Comparison of ENCODE assay signal across 8 mouse cellular contexts in genomic region chr14:31017854-31018253, GRCm38 (mm10). TPM values are rescaled to one million over a fixed set of nuclear protein-coding genes. Genes with fewer than 3 reads are reported as not detected.
DNase-seq lines count a peak whose midpoint lies in the region; ATAC-seq and TF ChIP-seq lines count a peak whose summit lies in the region.

No protein-coding gene starts in this region.

- H3K4me2 ChIP-seq in embryonic facial prominence, embryonic 15.5 days (replicated peaks): peak overlapping the region; percentile 72
- peak overlapping the region; percentile 75 for H3K4me2 ChIP-seq in intestine, embryonic 16.5 days (ENCODE audit: low read depth, low read length)
- peak overlapping the region; percentile 83 for H3K4me2 ChIP-seq in midbrain, embryonic 12.5 days (replicated peaks)

- peaks cover 21 to 23% of the 10 kb centered on the region in 2 experiments for H3K4me1 ChIP-seq in MEL (ENCODE audit: control insufficient read depth in 1 of 2, insufficient read depth in 2 of 2, low read length in 2 of 2)
- peaks cover 20% of the 10 kb centered on the region for H3K4me1 ChIP-seq in embryonic facial prominence, embryonic 15.5 days
- peaks cover 21% of the 10 kb centered on the region for H3K4me1 ChIP-seq in intestine, embryonic 16.5 days (ENCODE audit: control insufficient read depth, insufficient read depth, low read length)
- H3K4me1 ChIP-seq in midbrain, embryonic 12.5 days: peaks cover 31% of the 10 kb centered on the region

- 0% methylated on average over 2 of the region's 2 CpGs for WGBS in embryonic facial prominence, embryonic 15.5 days
- WGBS in intestine, embryonic 16.5 days: 1% methylated on average over 2 of the region's 2 CpGs
- 0% methylated on average over 2 of the region's 2 CpGs for WGBS in midbrain, embryonic 12.5 days

- H3K27me3 ChIP-seq in MEL (ENCODE audit: control insufficient read depth in 1 of 2, insufficient read depth in 2 of 2, low read length in 2 of 2): no peaks in the 10 kb centered on the region
- H3K27me3 ChIP-seq in embryonic facial prominence, embryonic 15.5 days: no peaks in the 10 kb centered on the region
- H3K27me3 ChIP-seq in intestine, embryonic 16.5 days (replicated peaks; ENCODE audit: control insufficient read depth, insufficient read depth, low read length): no peaks in the 10 kb centered on the region
- H3K27me3 ChIP-seq in midbrain, embryonic 12.5 days: no peaks in the 10 kb centered on the region

- no peak for TF ChIP-seq EP300 in MEL (IDR thresholded peaks at IDR 0.05; ENCODE audit: low read depth in 1 of 2, low read length in 2 of 2)

- peaks cover 50% of the 10 kb centered on the region for H3K79me2 ChIP-seq in MEL (ENCODE audit: control insufficient read depth, insufficient read depth, low read length, poor library complexity)

- H3K36me3 ChIP-seq in MEL (ENCODE audit: control insufficient read depth in 1 of 2, insufficient read depth in 2 of 2, low read length in 2 of 2): peaks cover 39 to 51% of the 10 kb centered on the region in 2 experiments
- H3K36me3 ChIP-seq in embryonic facial prominence, embryonic 15.5 days: peaks cover 48% of the 10 kb centered on the region
- H3K36me3 ChIP-seq in intestine, embryonic 16.5 days (ENCODE audit: control insufficient read depth, insufficient read depth, low read length): peaks cover 27% of the 10 kb centered on the region
- peaks cover 48% of the 10 kb centered on the region for H3K36me3 ChIP-seq in midbrain, embryonic 12.5 days

- DNase-seq in adrenal gland, adult (ENCODE audit: inconsistent age in 2 of 2, low spot score in 1 of 2): peak; percentile 29 to 65
- DNase-seq in adrenal gland, adult 18-20 months (ENCODE audit: low spot score in 2 of 2): no peak
- DNase-seq in MEL (ENCODE audit: low read depth, low spot score): peak; percentile 79
- no peak for DNase-seq in layer of hippocampus, postnatal 10 days (ENCODE audit: low spot score in 2 of 2)
- DNase-seq in layer of hippocampus, adult 9-11 months: no peak

- H3K9me3 ChIP-seq in MEL (replicated peaks; ENCODE audit: insufficient read depth, low read length): no peaks in the 10 kb centered on the region
- H3K9me3 ChIP-seq in embryonic facial prominence, embryonic 15.5 days (replicated peaks): no peaks in the 10 kb centered on the region
- no peaks in the 10 kb centered on the region for H3K9me3 ChIP-seq in intestine, embryonic 16.5 days (ENCODE audit: control insufficient read depth, low read length)
- no peaks in the 10 kb centered on the region for H3K9me3 ChIP-seq in midbrain, embryonic 12.5 days

- peak overlapping the region; percentile 97 for H3K9ac ChIP-seq in MEL (ENCODE audit: control insufficient read depth, low read depth, low read length, poor library complexity, severe bottlenecking)
- peak overlapping the region; percentile 84 for H3K9ac ChIP-seq in embryonic facial prominence, embryonic 15.5 days
- H3K9ac ChIP-seq in intestine, embryonic 16.5 days (ENCODE audit: low read depth, low read length): peak overlapping the region; percentile 96
- peak overlapping the region; percentile 95 for H3K9ac ChIP-seq in midbrain, embryonic 12.5 days (replicated peaks)

- TF ChIP-seq RAD21 in MEL (IDR thresholded peaks at IDR 0.05; ENCODE audit: low read depth, low read length): no peak

- peak in 1 of 2 experiments; percentile 39; a peak in 1 of 4 replicates for TF ChIP-seq POLR2A in MEL (IDR thresholded peaks at IDR 0.05; ENCODE audit: control insufficient read depth in 1 of 2, insufficient read depth in 1 of 2, low read depth in 1 of 2, low read length in 2 of 2, poor library complexity in 1 of 2)

- H3K27ac ChIP-seq in MEL (ENCODE audit: control insufficient read depth, low read depth, low read length): peak overlapping the region; percentile 84
- H3K27ac ChIP-seq in embryonic facial prominence, embryonic 15.5 days (replicated peaks): no peak overlapping the region
- peak overlapping the region; percentile 15; the same call in 1 of the 2 replicates for H3K27ac ChIP-seq in intestine, embryonic 16.5 days (ENCODE audit: low read length)
- H3K27ac ChIP-seq in midbrain, embryonic 12.5 days (replicated peaks): no peak overlapping the region

- ATAC-seq in embryonic facial prominence, embryonic 15.5 days (ENCODE audit: insufficient number of reproducible peaks, low FRiP score, low TSS enrichment, low read depth): no peak
- ATAC-seq in intestine, embryonic 16.5 days: no peak
- ATAC-seq in midbrain, embryonic 12.5 days (ENCODE audit: low FRiP score, low read depth): no peak

- TF ChIP-seq CTCF in MEL (IDR thresholded peaks at IDR 0.05 in 2 of 3, conservative IDR thresholded peaks at IDR 0.05 in 1 of 3; ENCODE audit: control insufficient read depth in 1 of 3, insufficient read depth in 1 of 3, low read depth in 2 of 3, low read length in 3 of 3, poor library complexity in 1 of 3, severe bottlenecking in 1 of 3): peak; percentile 10 to 34 (median 28); a peak in 4 of 6 replicates

- H3K4me3 ChIP-seq in MEL (ENCODE audit: control insufficient read depth in 1 of 2, insufficient read depth in 1 of 2, low read depth in 2 of 2, low read length in 2 of 2): peak overlapping the region; percentile 90 to 92
- peak overlapping the region; percentile 82 for H3K4me3 ChIP-seq in embryonic facial prominence, embryonic 15.5 days (replicated peaks)
- H3K4me3 ChIP-seq in intestine, embryonic 16.5 days (ENCODE audit: low read length): peak overlapping the region; percentile 79
- peak overlapping the region; percentile 79 for H3K4me3 ChIP-seq in midbrain, embryonic 12.5 days

TF ChIP-seq in MEL, 35 proteins besides CTCF, POLR2A, EP300 and RAD21 (continues in another document):
- TF ChIP-seq TBP (IDR thresholded peaks at IDR 0.05; ENCODE audit: low read depth, low read length) (0 out of 2 replicates have a peak, but pooled peaks have one; percentile 8), BHLHE40 (IDR thresholded peaks at IDR 0.05; ENCODE audit: borderline replicate concordance, low read depth, low read length) (no peak), TCF12 (IDR thresholded peaks at IDR 0.05; ENCODE audit: low read depth, low read length) (no peak), SMC3 (IDR thresholded peaks at IDR 0.05; ENCODE audit: low read depth, low read length) (no peak), CHD1 (IDR thresholded peaks at IDR 0.05; ENCODE audit: low read depth, low read length) (0 out of 2 replicates have a peak, but pooled peaks have one; percentile 1), ETS1 (IDR thresholded peaks at IDR 0.05; ENCODE audit: low read depth, low read length) (no peak), MAFK (IDR thresholded peaks at IDR 0.05; ENCODE audit: borderline replicate concordance, low read depth, low read length) (no peak), HCFC1 (IDR thresholded peaks at IDR 0.05; ENCODE audit: low read depth, low read length) (peak; percentile 42; the same call in 1 of the 2 replicates), NRF1 (IDR thresholded peaks at IDR 0.05; ENCODE audit: insufficient read depth, low read depth, low read length, poor library complexity, severe bottlenecking) (no peak), ZMIZ1 (IDR thresholded peaks at IDR 0.05; ENCODE audit: low read depth, low read length) (no peak), SIN3A (IDR thresholded peaks at IDR 0.05; ENCODE audit: low read length) (peak; percentile 98), ELF1 (IDR thresholded peaks at IDR 0.05; ENCODE audit: low read depth, low read length) (no peak), GABPA (IDR thresholded peaks at IDR 0.05; ENCODE audit: low read depth, low read length) (no peak)

RNA-seq across cellular contexts. Expression of gene Pbrm1, which starts 1.1 kb away (rescaled TPM):
- 10 to 100 TPM; 38.5 to 48.1 TPM for total RNA-seq in adrenal gland, adult 18-20 months (2021)
- total RNA-seq in MEL (2012; rRNA removed): 28.7 and 31.1 TPM in 2 replicates
- polyA plus RNA-seq in MEL (2012; ENCODE audit: insufficient read depth in 1 of 2, insufficient read length in 2 of 2, low read depth in 1 of 2, low replicate concordance in 2 of 2, missing spikeins in 1 of 2): 10 to 100 TPM; 32.4 to 62.0 TPM
- polyA plus RNA-seq in embryonic facial prominence, embryonic 15.5 days (2015; fragmentation: Nextera tagmentation; extraction: Ambion mirVana): 121 and 132 TPM in 2 replicates
- 74.1 and 79.2 TPM in 2 replicates for polyA plus RNA-seq in intestine, embryonic 16.5 days (2015; fragmentation: Nextera tagmentation; extraction: Ambion mirVana)
- 214 and 226 TPM in 2 replicates for polyA plus RNA-seq in midbrain, embryonic 12.5 days (2016; fragmentation: Nextera tagmentation; extraction: Ambion mirVana)
- 10 to 100 TPM; 71.0 to 71.2 TPM for total RNA-seq in layer of hippocampus, postnatal 10 days (2021)

RNA-seq across cellular contexts. Expression of gene Gnl3, which starts 1.1 kb away (rescaled TPM):
- 100 to 1,000 TPM; 103 to 127 TPM for total RNA-seq in adrenal gland, adult 18-20 months (2021)
- total RNA-seq in MEL (2012; rRNA removed): 217 and 257 TPM in 2 replicates
- 100 to 1,000 TPM; 151 to 332 TPM for polyA plus RNA-seq in MEL (2012; ENCODE audit: insufficient read depth in 1 of 2, insufficient read length in 2 of 2, low read depth in 1 of 2, low replicate concordance in 2 of 2, missing spikeins in 1 of 2)
- 109 and 113 TPM in 2 replicates for polyA plus RNA-seq in embryonic facial prominence, embryonic 15.5 days (2015; fragmentation: Nextera tagmentation; extraction: Ambion mirVana)
- 96.5 and 107 TPM in 2 replicates for polyA plus RNA-seq in intestine, embryonic 16.5 days (2015; fragmentation: Nextera tagmentation; extraction: Ambion mirVana)
- 79.5 and 80.7 TPM in 2 replicates for polyA plus RNA-seq in midbrain, embryonic 12.5 days (2016; fragmentation: Nextera tagmentation; extraction: Ambion mirVana)
- total RNA-seq in layer of hippocampus, postnatal 10 days (2021): 10 to 100 TPM; 54.4 to 66.8 TPM

RNA-seq across cellular contexts. Expression of gene Spcs1, which starts 16.4 kb away (rescaled TPM):
- 100 to 1,000 TPM; 210 to 259 TPM for total RNA-seq in adrenal gland, adult 18-20 months (2021)
- total RNA-seq in MEL (2012; rRNA removed): 165 and 208 TPM in 2 replicates
- polyA plus RNA-seq in MEL (2012; ENCODE audit: insufficient read depth in 1 of 2, insufficient read length in 2 of 2, low read depth in 1 of 2, low replicate concordance in 2 of 2, missing spikeins in 1 of 2): 100 to 1,000 TPM; 188 to 419 TPM
- polyA plus RNA-seq in embryonic facial prominence, embryonic 15.5 days (2015; fragmentation: Nextera tagmentation; extraction: Ambion mirVana): 453 and 455 TPM in 2 replicates
- 390 and 392 TPM in 2 replicates for polyA plus RNA-seq in intestine, embryonic 16.5 days (2015; fragmentation: Nextera tagmentation; extraction: Ambion mirVana)
- polyA plus RNA-seq in midbrain, embryonic 12.5 days (2016; fragmentation: Nextera tagmentation; extraction: Ambion mirVana): 277 and 281 TPM in 2 replicates
- total RNA-seq in layer of hippocampus, postnatal 10 days (2021): 100 to 1,000 TPM; 177 to 186 TPM

RNA-seq across cellular contexts. Expression of gene Glt8d1, which starts 16.7 kb away (rescaled TPM):
- total RNA-seq in adrenal gland, adult 18-20 months (2021): 10 to 100 TPM; 44.7 to 51.0 TPM
- 14.7 and 15.6 TPM in 2 replicates for total RNA-seq in MEL (2012; rRNA removed)
- 10 to 100 TPM in 1 of 2 experiments, not detected in 1; 19.2 TPM for polyA plus RNA-seq in MEL (2012; ENCODE audit: insufficient read depth in 1 of 2, insufficient read length in 2 of 2, low read depth in 1 of 2, low replicate concordance in 2 of 2, missing spikeins in 1 of 2)
- 71.0 and 76.6 TPM in 2 replicates for polyA plus RNA-seq in embryonic facial prominence, embryonic 15.5 days (2015; fragmentation: Nextera tagmentation; extraction: Ambion mirVana)
- polyA plus RNA-seq in intestine, embryonic 16.5 days (2015; fragmentation: Nextera tagmentation; extraction: Ambion mirVana): 35.5 and 38.7 TPM in 2 replicates
- polyA plus RNA-seq in midbrain, embryonic 12.5 days (2016; fragmentation: Nextera tagmentation; extraction: Ambion mirVana): 67.9 and 69.0 TPM in 2 replicates
- 10 to 100 TPM; 33.8 to 37.7 TPM for total RNA-seq in layer of hippocampus, postnatal 10 days (2021)

Comparison
In these comparisons a context has a peak if more than half of its experiments do, and no peak if none do; other contexts are left out.
1. DNase-seq: peak in adrenal gland, adult (2 of 2) and MEL (single experiment); none in adrenal gland, adult 18-20 months (0 of 2), layer of hippocampus, postnatal 10 days (0 of 2) and layer of hippocampus, adult 9-11 months (single experiment).
2. H3K27ac ChIP-seq: peak in MEL (single experiment) and intestine, embryonic 16.5 days (single experiment); none in embryonic facial prominence, embryonic 15.5 days (single experiment) and midbrain, embryonic 12.5 days (single experiment).
3. Peak in every context shown above with its lines, with median percentiles within 50 percentile points of each other: H3K4me3 ChIP-seq, H3K9ac ChIP-seq and H3K4me2 ChIP-seq.